Mouse (Mus musculus) naive thymus-derived CD4-positive, alpha-beta T cell, adult 5 months (primary cell): Measurements from ENCODE around the gene Mtfr2. TPM values are rescaled to one million over a fixed set of nuclear protein-coding genes. Genes with fewer than 3 reads are reported as not detected.

Source experiments
- polyA plus RNA-seq: library from polyadenylated mRNA; unstranded; fragments of 100-300 nt; shearing (Covaris generic); gene quantifications from one replicate; pipeline ENCODE4 v1.2.1, GENCODE M21; 2017

Mtfr2 gene
- polyA plus RNA-seq = not detected

GRCm38 (mm10) chr10:20347285-20348214 is at the start of gene Mtfr2:
Gene Mtfr2, plus strand, starts transcription at chr10:20347770.

GRCm38 (mm10) chr10:20311918-20312735 is 35.4 kb upstream of the Mtfr2 start, which contains the start of gene Bclaf1:
Gene Bclaf1, plus strand, starts transcription at chr10:20312469.

Other genes starting within 250 kb of the Mtfr2 start
- gene Map7, start 199.3 kb upstream of the Mtfr2 start, polyA plus RNA-seq = 16.2 TPM
- 236 TPM for gene Bclaf1, start 35.3 kb upstream of the Mtfr2 start, polyA plus RNA-seq